Mouse (Mus musculus) thymus, postnatal 4 days (tissue): Measurements from ENCODE around the gene Ssu72.

Source experiments
- DNase-seq: peaks from one replicate; pipeline ENCODE4 v3.0.0; 2021

Ssu72 gene

DNA sequence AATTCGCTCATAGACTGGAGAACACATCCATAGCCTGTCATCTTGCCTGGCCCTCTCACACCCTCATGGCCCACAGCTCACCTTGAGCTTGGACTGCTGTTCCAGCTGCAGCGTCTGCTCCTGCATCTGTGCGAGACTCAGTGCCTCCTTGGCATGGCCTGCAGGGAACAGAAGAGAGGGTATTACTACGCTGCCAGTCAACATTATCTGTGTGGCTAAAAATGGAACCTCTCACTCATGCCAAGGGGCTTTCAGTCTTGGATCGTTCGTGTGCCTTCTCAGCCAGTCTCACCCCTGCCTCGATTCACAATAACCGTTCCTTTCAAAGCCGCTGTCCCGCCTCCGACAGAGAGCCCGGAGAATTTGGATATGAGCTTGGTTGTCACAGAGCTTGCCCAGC, 52.4 kb downstream of the Ssu72 start:
- DNase-seq: no peak

DNA sequence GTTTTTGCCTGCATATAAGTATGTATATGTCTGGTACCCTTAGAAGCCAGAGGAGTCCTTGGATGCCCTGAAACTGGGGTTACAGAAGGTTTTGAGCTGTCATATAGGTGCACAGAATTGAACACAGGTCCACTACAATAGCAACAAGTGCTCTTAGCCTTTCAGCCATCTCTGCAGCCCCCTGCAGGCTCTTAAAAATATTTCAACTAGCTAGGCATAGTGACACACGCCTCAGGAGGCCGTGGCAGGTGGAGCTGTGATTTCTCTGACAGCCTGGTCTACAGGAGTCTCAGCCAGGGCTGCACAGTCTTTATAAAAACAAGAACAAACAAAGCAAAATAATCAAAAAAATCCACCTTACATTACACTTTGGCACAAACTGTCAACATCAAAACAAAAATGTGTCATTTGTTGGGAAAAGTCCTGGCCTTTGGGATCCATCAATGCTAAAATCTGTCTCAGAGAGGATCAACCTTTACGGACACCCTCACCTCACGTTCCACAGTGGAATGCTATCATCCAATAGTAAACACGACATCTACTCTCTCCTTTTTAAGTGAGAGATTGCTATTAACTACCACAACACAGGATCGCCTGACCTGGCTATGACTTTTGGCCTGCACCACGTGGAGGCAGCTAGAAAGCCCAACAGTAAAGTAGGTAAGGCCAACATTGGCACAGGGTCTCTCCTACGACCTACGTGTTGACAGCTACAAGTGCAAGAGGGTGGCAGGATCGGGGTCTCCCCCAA, 55.4 kb downstream of the Ssu72 start:
- DNase-seq: peak; percentile 54

DNA sequence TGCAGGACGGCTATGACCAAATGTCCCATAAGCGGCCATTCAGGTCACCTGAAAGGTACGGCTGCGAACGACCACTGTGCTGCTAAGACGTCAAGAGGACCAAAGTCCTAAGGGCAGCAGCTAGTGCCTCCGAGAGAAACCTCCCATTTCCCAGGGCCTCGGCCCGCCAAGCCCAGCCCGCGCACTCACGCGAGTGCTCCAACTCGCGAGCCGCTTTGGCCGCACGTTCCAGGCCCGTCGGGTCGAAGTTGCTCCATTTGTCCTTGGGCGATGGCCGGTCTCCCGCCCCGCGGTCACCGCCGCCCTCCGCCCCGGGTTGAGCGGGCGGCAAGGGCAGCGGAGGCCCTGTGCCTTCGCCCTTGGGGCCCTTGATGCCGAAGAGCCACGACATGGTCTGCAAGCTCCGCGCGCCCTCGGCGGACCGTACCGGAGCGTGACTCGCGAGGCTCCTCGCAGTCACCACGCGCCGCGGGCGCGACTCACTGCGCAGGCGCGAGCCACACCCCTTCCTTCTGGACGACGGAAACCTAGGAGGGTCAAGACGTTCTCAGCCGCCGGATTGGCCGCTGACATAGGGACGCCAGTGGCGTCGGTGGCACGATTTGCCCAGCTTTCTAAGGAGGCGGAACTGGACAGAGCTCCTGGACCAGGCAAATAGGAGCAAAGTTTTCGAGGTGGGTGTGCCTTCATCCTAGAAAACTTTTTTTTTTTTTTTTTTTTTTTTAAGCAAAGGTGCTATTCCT, 56.2 kb downstream of the Ssu72 start, which contains the start of gene Atad3a:
Atad3a (minus strand) TSS at position 481 of the 743 bp plus-strand sequence.
- DNase-seq: peak; percentile 97

DNA sequence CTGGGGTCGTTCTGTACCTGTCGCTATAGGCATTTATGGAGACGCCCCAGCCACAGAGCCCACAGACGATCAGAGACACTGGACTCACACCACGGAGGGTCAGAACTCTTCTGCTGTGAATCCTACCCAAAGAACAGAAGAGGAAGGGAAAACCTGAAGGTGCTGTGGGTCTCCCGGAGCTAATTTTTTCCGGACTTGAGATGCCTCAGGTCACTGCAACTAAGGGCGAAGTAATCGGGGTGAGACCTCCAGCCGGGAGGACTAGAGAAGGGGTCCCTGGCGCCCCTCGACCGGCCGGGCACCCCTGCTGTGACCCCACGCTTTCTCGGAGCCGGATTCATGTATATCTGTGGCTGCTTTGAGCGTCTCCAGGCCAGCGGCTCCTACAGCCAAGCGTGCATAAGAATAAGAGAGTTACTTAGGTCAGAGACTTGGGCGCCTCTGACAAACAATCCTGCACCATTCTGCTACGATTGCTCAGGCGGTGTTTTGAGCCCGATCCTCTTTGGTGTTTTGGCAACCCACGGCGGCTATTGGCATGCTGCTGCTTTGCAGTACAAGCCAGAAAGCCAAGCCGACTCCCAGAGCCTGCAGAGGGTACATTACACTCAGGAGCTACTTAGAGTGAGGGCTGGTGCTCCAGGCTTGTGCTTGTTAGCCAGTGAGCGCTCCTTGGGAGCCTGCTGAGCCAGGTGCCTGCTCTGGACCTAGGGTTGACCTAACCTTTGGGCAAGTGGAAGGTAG, 56.9 kb downstream of the Ssu72 start:
- DNase-seq: no peak

DNA sequence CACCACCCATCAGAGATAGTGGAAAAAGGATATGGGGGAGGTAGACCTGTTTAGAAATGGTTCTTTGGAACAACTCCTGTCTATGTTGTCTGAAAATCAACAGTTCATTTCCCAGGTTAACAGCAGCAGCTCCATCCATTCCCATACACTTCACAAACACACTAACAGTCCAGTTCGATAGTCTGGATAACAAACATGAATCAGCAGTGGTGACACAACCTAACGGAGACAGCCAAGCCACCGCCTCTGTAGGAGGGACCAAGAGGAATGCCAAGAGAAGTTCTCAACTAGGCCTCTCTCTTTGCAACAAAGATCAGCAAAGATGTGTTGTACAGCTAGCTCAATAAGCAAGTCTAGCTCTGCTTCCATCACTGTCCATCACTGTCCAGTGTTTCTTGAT, 57.8 kb downstream of the Ssu72 start:
- no peak for DNase-seq

DNA sequence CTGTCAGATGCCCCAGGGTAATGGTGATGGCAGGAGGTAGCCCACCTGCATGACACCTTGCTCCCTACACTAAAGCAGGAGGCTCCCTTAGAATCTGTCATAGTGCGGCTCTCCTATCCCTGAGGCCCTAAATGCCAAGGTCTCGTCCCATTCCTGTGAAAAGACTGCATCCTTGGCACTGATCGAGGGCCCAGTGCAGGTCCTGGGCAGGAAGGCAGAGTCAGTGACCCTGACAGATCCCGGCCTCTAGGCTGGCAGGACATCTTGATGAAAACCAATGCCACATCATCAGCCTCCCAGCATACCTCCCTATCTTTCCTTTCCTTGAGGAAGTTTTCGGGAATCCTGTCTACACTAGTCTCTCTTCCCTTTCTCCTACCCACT, 64.9 kb downstream of the Ssu72 start:
- DNase-seq: no peak

DNA sequence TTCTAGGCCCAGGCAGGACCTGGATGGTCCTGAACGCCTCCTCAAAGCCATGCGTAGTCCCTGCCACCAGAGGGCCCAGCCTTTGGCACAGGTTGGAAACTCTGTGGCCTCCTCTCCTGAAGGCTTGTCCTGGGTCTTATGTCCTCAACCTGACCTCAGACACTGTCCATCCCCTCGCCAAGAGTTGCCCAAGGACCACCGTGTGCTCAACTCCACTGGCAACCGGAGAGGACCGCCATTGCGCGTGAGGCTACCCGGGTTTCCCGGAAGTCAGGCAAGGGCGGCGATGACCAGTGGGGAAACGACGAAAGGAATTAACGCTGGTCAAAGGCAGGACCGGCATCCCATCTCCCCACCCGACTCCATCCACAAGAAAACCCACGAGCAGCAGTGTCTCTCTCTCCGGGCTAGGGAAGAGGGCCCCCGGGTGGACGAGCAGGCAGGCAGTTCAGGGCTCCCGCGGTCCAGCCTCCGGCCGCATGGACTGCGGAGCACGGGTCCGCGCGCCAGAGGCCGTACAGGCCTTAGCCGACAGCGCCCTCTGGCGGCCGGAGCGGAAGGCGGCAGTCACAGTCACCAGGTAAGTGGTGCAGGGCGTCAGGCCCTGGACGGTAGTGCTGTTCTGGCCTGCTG, 65.4 kb downstream of the Ssu72 start:
- DNase-seq: peak; percentile 92

DNA sequence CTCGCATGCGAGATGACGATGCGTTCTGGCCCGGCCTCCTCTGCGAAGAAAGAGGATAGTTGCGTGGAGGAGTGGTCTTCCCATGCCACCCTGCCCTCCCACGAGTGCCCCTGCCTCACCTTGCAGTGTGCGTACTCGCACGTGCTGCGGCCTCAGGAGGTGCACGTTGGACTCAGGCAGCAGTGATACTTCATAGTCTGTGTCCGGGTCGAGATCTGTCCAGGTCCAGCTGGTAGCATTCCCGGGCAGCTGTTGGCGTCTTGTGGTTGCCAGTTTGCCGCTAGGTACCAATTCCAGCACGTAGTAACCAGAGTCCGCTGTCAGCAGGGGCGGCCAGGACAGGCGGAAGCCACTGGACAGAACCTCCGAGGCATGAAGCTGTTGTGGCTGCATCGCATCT, 66.0 kb downstream of the Ssu72 start:
- DNase-seq: no peak

DNA sequence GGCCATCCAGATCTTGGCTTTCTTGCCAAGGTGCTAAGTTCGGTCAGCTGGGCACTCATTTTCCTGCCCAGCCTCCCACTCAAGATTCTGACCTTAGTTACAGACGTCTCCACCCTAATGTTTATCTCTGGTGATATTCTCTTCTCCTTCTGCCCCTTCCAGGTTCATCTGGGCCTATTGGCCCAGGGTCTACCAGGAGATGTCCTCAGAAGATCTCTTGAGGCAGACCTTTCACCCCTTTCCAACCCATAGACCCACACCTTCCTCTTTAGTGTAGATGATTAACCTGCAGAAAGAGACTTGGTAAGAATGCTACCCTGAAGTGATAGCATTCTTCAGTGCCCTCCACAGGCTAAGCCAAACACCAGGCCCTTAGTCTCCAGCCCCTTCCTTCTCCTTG, 67.1 kb downstream of the Ssu72 start:
- no peak for DNase-seq

DNA sequence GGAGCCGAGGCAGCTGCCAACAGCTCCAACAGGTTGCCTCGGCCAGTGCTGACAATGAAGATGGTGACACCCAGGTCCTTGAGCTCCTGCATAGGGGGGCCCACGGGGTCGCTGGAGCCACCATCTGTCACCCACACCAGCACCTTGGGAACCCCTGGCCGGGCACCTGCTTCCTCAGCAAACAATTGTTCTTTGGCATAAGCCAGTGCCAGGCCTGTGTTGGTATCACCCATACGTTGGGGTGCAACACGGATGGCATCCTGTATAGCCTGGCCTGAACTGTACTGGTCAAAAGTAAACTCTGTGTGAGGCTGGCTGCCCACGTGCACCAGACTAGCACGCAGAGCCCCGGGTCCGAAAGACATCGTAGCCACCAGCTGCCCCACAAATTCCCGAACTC, 68.2 kb downstream of the Ssu72 start:
- no peak for DNase-seq

DNA sequence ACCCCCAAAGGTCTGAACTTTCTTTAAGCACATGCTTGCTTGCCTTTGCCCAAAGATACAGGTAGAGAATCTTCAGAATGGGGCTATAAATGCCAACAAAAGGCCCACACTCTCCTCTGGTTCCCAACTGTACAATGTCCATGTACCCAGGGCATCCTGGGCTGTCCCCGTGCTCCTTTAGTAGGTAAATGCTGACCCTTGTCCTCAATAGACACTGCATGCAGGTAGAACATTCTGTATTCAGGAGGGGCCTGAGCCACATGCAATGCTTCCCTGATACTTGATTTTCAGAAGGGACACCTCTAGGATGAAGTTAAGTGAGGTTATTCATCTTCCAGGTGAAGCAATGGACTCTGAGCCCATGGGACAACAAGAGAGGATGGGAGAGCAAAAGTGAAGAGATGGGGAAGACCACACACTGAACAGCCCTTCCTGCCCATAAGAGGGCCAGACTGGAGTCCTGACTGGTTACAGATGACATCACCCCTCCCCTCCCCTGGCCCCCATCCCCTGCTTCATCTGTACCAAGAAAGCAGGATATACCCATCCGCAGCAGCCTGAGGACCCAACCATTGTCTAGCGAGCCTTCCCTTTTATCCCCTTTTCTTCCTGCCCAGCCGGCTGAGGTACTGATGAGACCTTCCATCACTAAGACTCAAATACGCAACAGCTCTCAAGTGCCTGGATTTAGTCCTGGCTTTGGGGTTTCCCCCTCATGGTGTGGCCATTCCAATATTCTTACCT, 68.9 kb downstream of the Ssu72 start:
- DNase-seq: no peak

DNA sequence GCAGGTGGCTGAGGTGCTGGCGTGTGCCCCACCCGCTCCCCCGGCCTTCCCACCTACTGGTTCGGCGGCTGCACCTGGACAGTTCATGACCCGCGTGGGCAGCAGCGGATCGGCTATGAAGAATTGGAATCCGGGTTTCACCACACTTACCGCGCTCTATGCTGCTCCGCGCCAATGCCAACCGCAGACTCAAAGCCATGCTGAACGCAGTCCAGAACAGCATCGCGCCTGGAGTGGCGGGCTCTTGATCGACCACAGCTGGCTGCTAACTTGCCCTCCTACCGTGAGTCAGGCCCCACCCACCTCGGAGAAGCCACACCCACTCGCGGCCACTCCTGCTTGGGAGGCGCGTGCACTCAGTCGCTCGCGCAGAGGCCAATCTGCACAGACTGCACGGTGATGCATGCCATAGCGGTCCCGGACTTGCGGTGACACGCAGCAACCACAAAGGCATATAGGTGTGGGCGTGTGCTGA, 69.7 kb downstream of the Ssu72 start, which contains the start of gene Vwa1:
Vwa1 (minus strand) TSS at position 419 of the 475 bp plus-strand sequence.
- peak; percentile 95 for DNase-seq

DNA sequence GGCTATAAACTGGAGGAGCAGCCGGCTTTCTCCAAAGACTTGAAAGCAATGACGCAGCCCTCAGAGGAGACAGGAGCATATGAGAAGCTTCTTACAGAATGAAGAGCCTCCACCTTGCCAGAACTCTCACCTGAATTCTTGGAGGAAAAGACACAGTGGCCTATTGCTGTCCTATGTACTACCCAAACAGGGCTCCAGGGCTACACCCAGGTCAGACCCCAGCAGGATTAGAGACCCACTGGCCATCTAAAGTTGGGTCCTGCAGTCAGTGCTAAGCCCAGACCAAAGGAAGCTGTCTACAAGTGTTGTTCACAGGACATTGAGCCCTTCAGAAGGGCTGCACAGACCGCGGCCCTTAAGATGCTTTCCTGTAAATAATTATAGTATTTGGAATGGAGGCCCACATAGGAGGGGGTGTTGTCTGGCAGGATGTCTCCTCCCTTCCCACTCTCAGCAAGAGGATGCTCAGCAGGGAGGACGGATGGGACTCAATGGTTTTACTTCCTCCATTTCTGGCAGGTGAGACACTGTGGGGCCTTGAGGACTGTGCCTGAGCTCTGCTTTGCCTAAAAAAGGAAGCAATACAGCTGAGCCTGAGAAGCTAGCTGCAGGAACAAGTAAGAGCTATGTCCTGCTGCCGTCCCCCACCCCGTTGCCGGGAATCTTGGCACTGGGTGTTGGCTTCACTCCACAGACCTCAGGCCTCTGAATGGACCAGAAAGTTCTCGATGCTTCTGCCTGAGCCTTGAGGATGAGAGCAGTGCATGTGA, 70.6 kb downstream of the Ssu72 start:
- DNase-seq: no peak

DNA sequence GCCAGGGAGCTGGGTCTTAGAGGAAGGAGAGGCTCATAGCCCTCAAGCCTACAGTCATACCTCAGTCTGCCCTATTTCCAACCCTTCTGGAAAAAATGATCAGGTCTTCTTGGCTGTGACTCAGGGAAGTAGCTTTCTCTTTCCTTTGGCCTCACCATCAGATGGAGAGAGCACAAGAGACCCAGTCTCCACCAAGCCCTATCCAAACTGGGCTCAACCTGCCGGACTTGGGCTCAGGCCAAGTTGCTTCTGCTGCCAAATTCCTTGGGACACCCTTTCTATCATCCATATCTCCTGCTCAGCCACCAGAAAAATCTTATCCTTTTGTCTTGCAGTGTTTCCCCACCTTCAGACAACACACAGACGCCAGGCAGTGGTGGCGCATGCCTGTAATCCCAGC, 71.3 kb downstream of the Ssu72 start:
- DNase-seq: no peak

DNA sequence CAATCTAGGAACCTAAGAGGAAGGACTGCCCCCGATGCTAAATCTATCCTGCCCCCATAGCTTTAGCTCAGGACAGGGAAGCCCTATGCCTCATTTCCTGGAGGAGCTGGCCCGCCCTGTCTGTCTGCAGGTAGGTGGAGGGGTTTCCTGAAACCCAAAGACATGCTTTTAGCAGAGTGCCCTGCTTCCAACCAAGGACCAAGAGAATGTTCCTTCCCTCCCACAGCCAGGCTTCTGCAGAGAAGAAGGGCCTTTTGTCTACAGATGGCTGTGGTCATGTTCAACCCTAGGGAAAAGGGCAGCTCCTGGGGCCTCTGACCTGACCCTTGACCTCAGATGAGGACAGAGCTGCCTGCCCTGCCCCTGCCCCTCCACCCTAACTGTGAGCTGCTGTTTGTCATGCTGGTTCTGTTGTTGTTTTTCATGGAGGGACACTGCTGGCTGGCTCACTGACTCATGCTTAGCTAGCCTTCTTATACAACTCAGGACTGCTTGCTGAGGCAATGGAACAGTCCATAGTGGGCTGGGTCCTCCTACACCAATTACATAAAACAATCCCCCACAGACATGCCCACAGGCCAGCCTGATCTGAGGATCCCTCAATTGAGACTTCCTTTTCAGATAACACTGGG, 72.2 kb downstream of the Ssu72 start:
- no peak for DNase-seq

DNA sequence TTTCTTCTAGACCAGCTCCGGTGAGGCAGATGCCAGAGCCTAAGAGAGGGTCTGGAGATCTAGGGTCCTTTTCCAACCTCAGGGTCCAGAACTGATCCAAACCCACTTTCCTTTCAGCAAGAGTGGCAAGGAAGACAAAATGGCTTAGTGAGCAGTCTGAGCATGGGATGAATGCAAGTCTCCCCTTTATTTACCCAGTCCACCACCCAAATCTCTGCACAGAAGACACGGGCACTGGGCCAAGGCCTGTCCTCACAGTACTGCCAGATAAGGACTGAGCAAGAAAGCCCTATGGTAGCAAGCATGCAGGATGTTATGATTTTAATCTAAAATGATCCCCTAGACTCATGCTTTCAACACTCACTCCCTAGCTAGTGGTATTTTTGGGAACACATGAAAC, 73.2 kb downstream of the Ssu72 start:
- no peak for DNase-seq

DNA sequence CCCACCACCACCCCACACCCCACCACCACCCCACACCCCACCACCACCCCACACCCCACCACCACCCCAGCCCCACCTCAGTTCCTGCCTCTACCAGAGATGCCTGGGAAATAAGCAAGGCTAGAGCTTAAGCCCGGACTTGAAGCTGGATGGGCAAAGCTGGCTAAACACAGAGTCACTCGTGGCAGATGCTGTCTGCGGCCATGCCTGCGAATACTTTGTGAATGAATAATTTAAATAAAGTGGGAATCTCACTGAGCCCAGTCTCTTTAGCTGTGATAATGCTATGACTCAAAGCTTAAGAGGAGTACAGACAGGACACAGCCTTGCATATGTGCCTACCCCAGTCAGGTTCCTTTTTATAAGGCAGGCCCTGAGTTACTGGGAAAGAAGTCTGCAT, 74.9 kb downstream of the Ssu72 start:
- no peak for DNase-seq

DNA sequence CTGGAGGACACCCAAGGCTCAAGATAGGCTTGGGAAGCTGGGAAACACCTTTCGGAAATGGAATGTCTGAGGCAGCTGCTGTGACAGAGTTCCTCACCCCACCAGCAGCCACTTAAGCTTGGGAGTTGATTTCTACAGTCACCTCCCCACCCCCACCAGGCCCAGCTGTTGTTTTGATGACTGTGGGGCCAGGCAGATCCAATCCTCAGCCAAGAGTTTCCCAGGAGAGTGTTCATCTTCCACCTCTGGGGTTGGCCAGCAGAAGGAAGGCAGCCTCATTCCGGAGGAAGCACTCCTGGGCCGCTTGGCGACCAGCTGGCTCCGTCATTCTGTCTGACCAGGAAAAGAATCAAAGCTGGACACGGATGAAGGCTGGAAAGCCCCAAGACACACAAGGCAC, 76.3 kb downstream of the Ssu72 start:
- no peak for DNase-seq
